Mouse (Mus musculus) midbrain, embryonic 16.5 days (tissue): ENCODE results near the gene Tef. TPM values are rescaled to one million over a fixed set of nuclear protein-coding genes. Genes with fewer than 3 reads are reported as not detected.
A peak's percentile ranks its signal among the peaks of the same experiment; 100 is the strongest.

Experiments used
- ATAC-seq: fragments of 200-750 bp; cut with Nextera tagmentation; 2 replicates; pipeline ENCODE4 v1.8.0; 2017; ENCODE audit warnings: moderate TSS enrichment
- H3K27ac ChIP-seq: fragments of 300-500 bp; sonication (generic); 2 replicates; pipeline ENCODE4 v1.5.1; 2014; ENCODE audit warnings: mild to moderate bottlenecking, low read length, mixed read lengths
- H3K27me3 ChIP-seq: fragments of 300-500 bp; sonication (generic); 2 replicates; pipeline ENCODE4 v1.6.1; 2014; ENCODE audit warnings: low read depth, low read length, mixed read lengths; ENCODE audit not compliant: control insufficient read depth, insufficient read depth
- H3K36me3 ChIP-seq: fragments of 300-500 bp; sonication (generic); 2 replicates; pipeline ENCODE4 v1.6.1; 2014; ENCODE audit warnings: mild to moderate bottlenecking, low read length, moderate library complexity, mixed read lengths; ENCODE audit not compliant: control insufficient read depth, insufficient read depth
- H3K4me1 ChIP-seq: fragments of 300-500 bp; sonication (generic); 2 replicates; pipeline ENCODE4 v1.6.1; 2014; ENCODE audit warnings: mild to moderate bottlenecking, low read length, mixed read lengths; ENCODE audit not compliant: control insufficient read depth, insufficient read depth
- H3K4me2 ChIP-seq: fragments of 300-500 bp; sonication (generic); 2 replicates; pipeline ENCODE4 v1.6.1; 2014; ENCODE audit warnings: mild to moderate bottlenecking, low read length, mixed read lengths
- H3K4me3 ChIP-seq: fragments of 300-500 bp; sonication (generic); 2 replicates; pipeline ENCODE4 v1.5.1; 2014; ENCODE audit warnings: low read depth, mild to moderate bottlenecking, low read length, moderate library complexity, mixed read lengths
- H3K9ac ChIP-seq: fragments of 300-500 bp; sonication (generic); 2 replicates; pipeline ENCODE4 v1.6.1; 2014; ENCODE audit warnings: low read depth, low read length, mixed read lengths
- H3K9me3 ChIP-seq: fragments of 300-500 bp; sonication (generic); replicated peaks from 2 replicates; pipeline ENCODE4 v1.6.1; 2014; ENCODE audit warnings: mild to moderate bottlenecking, low read length, mixed read lengths; ENCODE audit not compliant: control insufficient read depth, poor library complexity, severe bottlenecking
- WGBS: fragments of 180-500 bp; shearing (Covaris S2); extraction: QIAGEN DNeasy Blood & Tissue Kit; methylation state at CpG from one replicate; pipeline ENCODE4 v1.1.7; 2014; 5-methylcytosine and 5-hydroxymethylcytosine counted together
- polyA plus RNA-seq: library from polyadenylated mRNA; unstranded; fragments of >200 nt; fragmentation: Nextera tagmentation; extraction: Ambion mirVana; gene quantifications from 2 replicates; pipeline ENCODE4 v1.2.1, GENCODE M21; 2015

The Tef gene
- polyA plus RNA-seq, 1 experiment from 2014 or later: 22.7 TPM

GRCm38 (mm10) chr15:81836966-81837920 lies 35.0 kb downstream of the Tef start:
- H3K27me3 ChIP-seq: no peaks in the 10 kb centered on the region
- no peak for ATAC-seq
- WGBS: 67% methylated on average over 7 of the region's 7 CpGs
- no peak overlapping the region for H3K4me3 ChIP-seq
- no peaks in the 10 kb centered on the region for H3K9me3 ChIP-seq
- no peaks in the 10 kb centered on the region for H3K36me3 ChIP-seq
- no peak overlapping the region for H3K4me2 ChIP-seq
- H3K4me1 ChIP-seq: no peaks in the 10 kb centered on the region
- H3K9ac ChIP-seq: no peak overlapping the region
- no peak overlapping the region for H3K27ac ChIP-seq

GRCm38 (mm10) chr15:81838554-81839235 lies 36.5 kb downstream of the Tef start:
- Histone ChIP-seq H3K9me3 (no peaks in the 10 kb centered on the region), H3K27ac (no peak overlapping the region), H3K36me3 (no peaks in the 10 kb centered on the region), H3K9ac (no peak overlapping the region), H3K4me2 (no peak overlapping the region), H3K4me1 (no peaks in the 10 kb centered on the region), H3K27me3 (no peaks in the 10 kb centered on the region), H3K4me3 (no peak overlapping the region)
- ATAC-seq: no peak
- WGBS: 58% methylated on average over 14 of the region's 14 CpGs

GRCm38 (mm10) chr15:81839634-81840033 lies 37.4 kb downstream of the Tef start:
- H3K9ac ChIP-seq: no peak overlapping the region
- peak; percentile 56; the same call in 1 of the 2 replicates for ATAC-seq
- no peaks in the 10 kb centered on the region for H3K9me3 ChIP-seq
- no peaks in the 10 kb centered on the region for H3K36me3 ChIP-seq
- 66% methylated on average over 5 of the region's 5 CpGs for WGBS
- no peak overlapping the region for H3K27ac ChIP-seq
- H3K4me1 ChIP-seq: no peaks in the 10 kb centered on the region
- no peak overlapping the region for H3K4me3 ChIP-seq
- no peak overlapping the region for H3K4me2 ChIP-seq
- H3K27me3 ChIP-seq: no peaks in the 10 kb centered on the region

- H3K4me2 ChIP-seq: no peak overlapping the region
- H3K4me3 ChIP-seq: no peak overlapping the region
- no peaks in the 10 kb centered on the region for H3K36me3 ChIP-seq
- ATAC-seq: no peak
- no peaks in the 10 kb centered on the region for H3K27me3 ChIP-seq
- no peak overlapping the region for H3K27ac ChIP-seq
- WGBS: 93% methylated on average over 7 of the region's 7 CpGs
- no peaks in the 10 kb centered on the region for H3K4me1 ChIP-seq
- H3K9ac ChIP-seq: no peak overlapping the region
- no peaks in the 10 kb centered on the region for H3K9me3 ChIP-seq
These were observed 38.1 kb downstream of the Tef start for GRCm38 (mm10) chr15:81840306-81840705.

- no peaks in the 10 kb centered on the region for H3K27me3 ChIP-seq
- 91% methylated on average over 7 of the region's 7 CpGs for WGBS
These were observed 40.1 kb downstream of the Tef start for GRCm38 (mm10) chr15:81842275-81842674.

GRCm38 (mm10) chr15:81845033-81845625 lies 42.9 kb downstream of the Tef start:
- Histone ChIP-seq H3K27me3 (no peaks in the 10 kb centered on the region), H3K9ac (no peak overlapping the region), H3K4me2 (no peak overlapping the region), H3K36me3 (peaks cover 2% of the 10 kb centered on the region; the same call in 1 of the 2 replicates), H3K4me3 (no peak overlapping the region), H3K4me1 (no peaks in the 10 kb centered on the region), H3K9me3 (no peaks in the 10 kb centered on the region), H3K27ac (no peak overlapping the region)
- ATAC-seq: no peak
- WGBS: 77% methylated on average over 5 of the region's 5 CpGs

More at GRCm38 (mm10) chr15:81842275-81842674, 40.1 kb downstream of the Tef start:
- Histone ChIP-seq H3K36me3 (no peaks in the 10 kb centered on the region), H3K4me1 (no peaks in the 10 kb centered on the region), H3K4me2 (no peak overlapping the region), H3K9me3 (no peaks in the 10 kb centered on the region), H3K4me3 (no peak overlapping the region), H3K9ac (no peak overlapping the region), H3K27ac (no peak overlapping the region)
- ATAC-seq: no peak

GRCm38 (mm10) chr15:81845724-81846123 lies 43.5 kb downstream of the Tef start:
- H3K4me2 ChIP-seq: no peak overlapping the region
- H3K9me3 ChIP-seq: no peaks in the 10 kb centered on the region
- peaks cover 8% of the 10 kb centered on the region for H3K36me3 ChIP-seq
- H3K27ac ChIP-seq: no peak overlapping the region
- H3K4me3 ChIP-seq: no peak overlapping the region
- WGBS: 41% methylated on average over 4 of the region's 4 CpGs
- no peaks in the 10 kb centered on the region for H3K4me1 ChIP-seq
- H3K27me3 ChIP-seq: no peaks in the 10 kb centered on the region
- no peak for ATAC-seq
- H3K9ac ChIP-seq: no peak overlapping the region

GRCm38 (mm10) chr15:81846755-81847154 lies 44.5 kb downstream of the Tef start:
- H3K4me2 ChIP-seq: no peak overlapping the region
- no peaks in the 10 kb centered on the region for H3K9me3 ChIP-seq
- no peaks in the 10 kb centered on the region for H3K27me3 ChIP-seq
- H3K4me3 ChIP-seq: no peak overlapping the region
- H3K36me3 ChIP-seq: peaks cover 18% of the 10 kb centered on the region
- H3K4me1 ChIP-seq: no peaks in the 10 kb centered on the region
- H3K9ac ChIP-seq: no peak overlapping the region
- 88% methylated on average over 9 of the region's 9 CpGs for WGBS
- ATAC-seq: no peak
- no peak overlapping the region for H3K27ac ChIP-seq
